Mouse (Mus musculus) CH12.LX (cell line): ENCODE results near the gene Gm128. TPM values are rescaled to one million over a fixed set of nuclear protein-coding genes. Genes with fewer than 3 reads are reported as not detected.

ENCODE experiments used
- DNase-seq: peaks from one replicate; pipeline ENCODE4 v3.0.0-alpha.2; 2013; ENCODE audit errors: extremely low read depth
- H3K27ac ChIP-seq: 2 replicates; pipeline ENCODE4 v1.5.1; 2012; ENCODE audit warnings: low read depth, mild to moderate bottlenecking, control low read depth, moderate library complexity; ENCODE audit not compliant: insufficient read depth
- H3K27me3 ChIP-seq: replicated peaks from 2 replicates; pipeline ENCODE3; 2012; ENCODE audit warnings: inconsistent platforms
- H3K36me3 ChIP-seq, 2 experiments: replicated peaks in 1 of 2; 2 replicates each; pipeline versions ENCODE3 to v1.6.1; 2012; ENCODE audit warnings: inconsistent platforms in 1 of 2, low read length in 1 of 2, mild to moderate bottlenecking in 1 of 2, mixed read lengths in 1 of 2, moderate library complexity in 1 of 2; ENCODE audit not compliant: control insufficient read depth in 1 of 2, insufficient read depth in 1 of 2
- H3K4me1 ChIP-seq, 2 experiments: 2 replicates each; pipeline ENCODE4 v1.6.1; 2012; ENCODE audit warnings: inconsistent platforms in 1 of 2, moderate library complexity in 1 of 2; ENCODE audit not compliant: insufficient read depth in 2 of 2, control insufficient read depth in 1 of 2
- H3K4me2 ChIP-seq: 2 replicates; pipeline ENCODE4 v1.6.1; 2012; ENCODE audit warnings: low read depth, mild to moderate bottlenecking, control low read depth; ENCODE audit not compliant: poor library complexity, insufficient read depth, severe bottlenecking
- H3K4me3 ChIP-seq, 3 experiments: fragments of 150-350 bp in 1 of 3; sonication (generic) in 1 of 3; replicated peaks in 1 of 3; 2 replicates each; pipeline versions ENCODE3 to v1.5.1; 2011 to 2012; ENCODE audit warnings: low read depth in 2 of 3, low read length in 2 of 3, mild to moderate bottlenecking in 2 of 3, moderate library complexity in 2 of 3, control low read depth in 1 of 3, improper control_type of control experiment in 1 of 3, inconsistent platforms in 1 of 3, mixed read lengths in 1 of 3; ENCODE audit not compliant: poor library complexity in 1 of 3
- H3K79me2 ChIP-seq: replicated peaks from 2 replicates; pipeline ENCODE4 v1.6.1; 2012; ENCODE audit warnings: mild to moderate bottlenecking, moderate library complexity; ENCODE audit not compliant: control insufficient read depth, poor library complexity, insufficient read depth, severe bottlenecking; ENCODE audit errors: extremely low read depth
- H3K9ac ChIP-seq: 2 replicates; pipeline ENCODE4 v1.6.1; 2012; ENCODE audit warnings: low read depth, mild to moderate bottlenecking, control low read depth, moderate library complexity; ENCODE audit not compliant: insufficient read depth
- H3K9me3 ChIP-seq: replicated peaks from 2 replicates; pipeline ENCODE3; 2012; ENCODE audit warnings: low read length, inconsistent platforms, mixed read lengths
- E2F4 ChIP-seq: IDR thresholded peaks from 2 replicates; pipeline ENCODE4 v1.6.1; 2011; ENCODE audit warnings: low read depth, low read length, improper control_type of control experiment; ENCODE audit not compliant: insufficient replicate concordance
- EP300 ChIP-seq: IDR thresholded peaks from 2 replicates; pipeline ENCODE4 v1.6.1; 2011; ENCODE audit warnings: low read length, improper control_type of control experiment
- GABPA ChIP-seq: IDR thresholded peaks from 2 replicates; pipeline ENCODE4 v1.6.1; 2012; ENCODE audit warnings: low read depth, low read length, improper control_type of control experiment, inconsistent platforms; ENCODE audit not compliant: insufficient replicate concordance
- HCFC1 ChIP-seq: IDR thresholded peaks from 2 replicates; pipeline ENCODE4 v1.6.1; 2012; ENCODE audit warnings: low read depth, mild to moderate bottlenecking, inconsistent platforms, low read length, improper control_type of control experiment
- JUND ChIP-seq: conservative IDR thresholded peaks from 2 replicates; pipeline ENCODE4 v1.6.1; 2011; ENCODE audit warnings: low read depth, low read length, improper control_type of control experiment
- KAT2A ChIP-seq: IDR thresholded peaks from 2 replicates; pipeline ENCODE4 v1.6.1; 2012; ENCODE audit warnings: low read length, improper control_type of control experiment, inconsistent platforms; ENCODE audit not compliant: insufficient replicate concordance
- MYC ChIP-seq: IDR thresholded peaks from 2 replicates; pipeline ENCODE4 v1.6.1; 2011; ENCODE audit warnings: low read depth, mild to moderate bottlenecking, improper control_type of control experiment, low read length
- POLR2A ChIP-seq: IDR thresholded peaks from 2 replicates; pipeline ENCODE4 v1.6.1; 2011; ENCODE audit warnings: low read depth, mild to moderate bottlenecking, improper control_type of control experiment, low read length
- RAD21 ChIP-seq: IDR thresholded peaks from 2 replicates; pipeline ENCODE4 v1.6.1; 2011; ENCODE audit warnings: low read depth, mild to moderate bottlenecking, low read length, improper control_type of control experiment, moderate library complexity
- TBP ChIP-seq: conservative IDR thresholded peaks from 2 replicates; pipeline ENCODE4 v1.6.1; 2011; ENCODE audit warnings: low read depth, low read length, improper control_type of control experiment
- TCF12 ChIP-seq: IDR thresholded peaks from 2 replicates; pipeline ENCODE4 v1.6.1; 2014; ENCODE audit warnings: low read depth, mild to moderate bottlenecking, inconsistent platforms, low read length, improper control_type of control experiment
- USF1 ChIP-seq: IDR thresholded peaks from 2 replicates; pipeline ENCODE4 v1.6.1; 2014; ENCODE audit warnings: low read depth, mild to moderate bottlenecking, inconsistent platforms, low read length, improper control_type of control experiment
- USF2 ChIP-seq: conservative IDR thresholded peaks from 2 replicates; pipeline ENCODE4 v1.6.1; 2011; ENCODE audit warnings: low read depth, low read length, improper control_type of control experiment
- ZMIZ1 ChIP-seq: IDR thresholded peaks from 2 replicates; pipeline ENCODE4 v1.6.1; 2012; ENCODE audit warnings: low read depth, mild to moderate bottlenecking, inconsistent platforms, low read length, improper control_type of control experiment
- ZNF384 ChIP-seq: IDR thresholded peaks from 2 replicates; pipeline ENCODE4 v1.6.1; 2012; ENCODE audit warnings: low read depth, low read length, improper control_type of control experiment, inconsistent platforms
- dilution Hi-C: fragments of 300-500 bp; cut with MboI; formaldehyde crosslinking; loops from 2 replicates; pipeline ENCODE4 v1.14.3; 2020; ENCODE audit warnings: low sequenced_read_pairs; ENCODE audit not compliant: extremely low pct_unique_long_range_greater_than_20kb, extremely low pct_ligation_motif_present
- in situ Hi-C: fragments of 300-500 bp; cut with MboI; formaldehyde crosslinking; loops from 3 replicates; pipeline ENCODE4 v1.14.3; 2019; ENCODE audit warnings: low sequenced_read_pairs, low pct_ligation_motif_present, low pct_unique_long_range_greater_than_20kb, mixed read lengths
- polyA plus RNA-seq: library from polyadenylated mRNA; unstranded; fragments of >175 nt; gene quantifications from 2 replicates; pipeline ENCODE4 v1.2.1, GENCODE M21; 2012; ENCODE audit warnings: low read depth; ENCODE audit not compliant: insufficient read length
- total RNA-seq, 2 experiments: library from RNA; depleted of rRNA; stranded (reverse); fragments of 300-350 nt in 1 of 2; fragments of >200 nt in 1 of 2; gene quantifications; 2 replicates each; pipeline ENCODE4 v1.2.3; 2012 to 2014

The Gm128 gene
- total and polyA plus RNA-seq, 3 experiments = not detected

- Histone ChIP-seq H3K27me3 (no peaks in the 10 kb centered on the region), H3K9me3 (no peaks in the 10 kb centered on the region), H3K4me3 (no peak overlapping the region), H3K36me3 (peaks cover 4 to 21% of the 10 kb centered on the region in 2 experiments), H3K4me2 (no peak overlapping the region), H3K4me1 (peaks cover 0 to 10% of the 10 kb centered on the region in 2 experiments; a peak in 2 of 4 replicates), H3K9ac (no peak overlapping the region), H3K27ac (no peak overlapping the region), H3K79me2 (no peaks in the 10 kb centered on the region)
- in situ Hi-C loops = no loop called here
- no peak for TF ChIP-seq E2F4
- TF ChIP-seq MYC = no peak
- no peak for TF ChIP-seq ZNF384
- no peak for TF ChIP-seq USF1
- no peak for TF ChIP-seq JUND
- TF ChIP-seq GABPA = no peak
- no peak for TF ChIP-seq USF2
- TF ChIP-seq EP300 = no peak
- TF ChIP-seq TBP = no peak
- TF ChIP-seq ZMIZ1 = no peak
- no peak for TF ChIP-seq POLR2A
- no peak for TF ChIP-seq KAT2A
- no peak for TF ChIP-seq HCFC1
- dilution Hi-C loops = no loop called here
- no peak for DNase-seq
These were observed 44.6 kb upstream of the Gm128 start for GRCm38 (mm10) chr3:95286011-95286410.

GRCm38 (mm10) chr3:95285390-95285789 lies 44.0 kb upstream of the Gm128 start:
- no peaks in the 10 kb centered on the region for H3K9me3 ChIP-seq
- TF ChIP-seq TCF12 (no peak), RAD21 (no peak)
- TF ChIP-seq, all 38 proteins: peak for 0
- no peak overlapping the region for H3K27ac ChIP-seq
- no peaks in the 10 kb centered on the region for H3K27me3 ChIP-seq
- no peak for DNase-seq
- dilution Hi-C loops = no loop called here
- H3K36me3 ChIP-seq = peaks cover 4 to 17% of the 10 kb centered on the region in 2 experiments
- no peak overlapping the region for H3K4me2 ChIP-seq
- H3K9ac ChIP-seq = no peak overlapping the region
- peaks cover 0 to 13% of the 10 kb centered on the region in 2 experiments; a peak in 2 of 4 replicates for H3K4me1 ChIP-seq
- H3K4me3 ChIP-seq = no peak overlapping the region
- 0 out of 2 replicates have a peak, but pooled peaks cover 2% of the 10 kb centered on the region for H3K79me2 ChIP-seq
- in situ Hi-C loops = no loop called here
